Mouse (Mus musculus): ENCODE data around the gene B3galt4.
"Not testable (repeated sequence)": the region's sequence is repeated elsewhere in the genome, so short reads cannot be mapped to it uniquely, and the experiment has no call there.

Gene B3galt4

GRCm38 (mm10) chr17:33965846-33966550, 14.7 kb upstream of the B3galt4 start:
- no peak for DNase-seq

- no peak for DNase-seq
Observed at GRCm38 (mm10) chr17:33965082-33965845, 14.0 kb upstream of the B3galt4 start.

- DNase-seq = no peak
Observed at GRCm38 (mm10) chr17:33962876-33963275, 11.6 kb upstream of the B3galt4 start.

- DNase-seq = no peak
Observed at GRCm38 (mm10) chr17:33959948-33960347, 8.7 kb upstream of the B3galt4 start.

GRCm38 (mm10) chr17:33959135-33959534, 7.8 kb upstream of the B3galt4 start:
- DNase-seq = no peak

GRCm38 (mm10) chr17:33958451-33958850, 7.2 kb upstream of the B3galt4 start:
- no peak for DNase-seq

- no peak for DNase-seq
Observed at GRCm38 (mm10) chr17:33957493-33957892, 6.2 kb upstream of the B3galt4 start.

- no peak for DNase-seq
Observed at GRCm38 (mm10) chr17:33956336-33956735, 5.0 kb upstream of the B3galt4 start.

- peak; percentile 98 to 99 for DNase-seq
Observed at GRCm38 (mm10) chr17:33955555-33956214, 4.4 kb upstream of the B3galt4 start, which contains the start of the genes Vps52 and Rps18. Gene Vps52 (plus strand): TSS chr17:33955812. Gene Rps18 (minus strand): TSS chr17:33956001.

- peak; percentile 42 for DNase-seq
Observed at GRCm38 (mm10) chr17:33954646-33955554, 3.6 kb upstream of the B3galt4 start.

- no peak for DNase-seq
Observed at GRCm38 (mm10) chr17:33953961-33954565, 2.8 kb upstream of the B3galt4 start.

- DNase-seq = no peak
Observed at GRCm38 (mm10) chr17:33953310-33953709, 2.0 kb upstream of the B3galt4 start.

GRCm38 (mm10) chr17:33952879-33953278, 1.6 kb upstream of the B3galt4 start:
- DNase-seq = no peak

GRCm38 (mm10) chr17:33952015-33952414, 727 bp upstream of the B3galt4 start:
- DNase-seq = not testable (repeated sequence)

GRCm38 (mm10) chr17:33950131-33950625, 1.1 kb downstream of the B3galt4 start:
- no peak for DNase-seq

GRCm38 (mm10) chr17:33948905-33949537, 2.3 kb downstream of the B3galt4 start:
- DNase-seq = no peak

- DNase-seq = no peak
Observed at GRCm38 (mm10) chr17:33948090-33948904, 3.0 kb downstream of the B3galt4 start.

GRCm38 (mm10) chr17:33947430-33948089, 3.7 kb downstream of the B3galt4 start:
- DNase-seq = no peak

- no peak for DNase-seq
Observed at GRCm38 (mm10) chr17:33943454-33943853, 7.8 kb downstream of the B3galt4 start.

GRCm38 (mm10) chr17:33941381-33941780, 9.9 kb downstream of the B3galt4 start:
- DNase-seq = no peak

Measured in kidney, adult 8-10 months (tissue).